Mouse (Mus musculus) kidney, postnatal 0 days (tissue): ENCODE measurements around the gene Tmprss13. TPM values are rescaled to one million over a fixed set of nuclear protein-coding genes. Genes with fewer than 3 reads are reported as not detected.

Source experiments
- ATAC-seq: fragments of 200-750 bp; cut with Nextera tagmentation; replicated peaks from 2 replicates; pipeline ENCODE4 v1.8.0; 2017; ENCODE audit warnings: low read depth, moderate number of reproducible peaks, moderate TSS enrichment, moderate library complexity; ENCODE audit not compliant: low FRiP score
- DNase-seq: peaks from one replicate; pipeline ENCODE4 v3.0.0-alpha.2; 2016; ENCODE audit warnings: low spot score
- H3K27ac ChIP-seq: fragments of 300-500 bp; sonication (generic); 2 replicates; pipeline ENCODE4 v1.5.1; 2014; ENCODE audit warnings: mild to moderate bottlenecking
- H3K27me3 ChIP-seq: fragments of 300-500 bp; sonication (generic); 2 replicates; pipeline ENCODE4 v1.6.1; 2014; ENCODE audit warnings: low read length, mixed read lengths; ENCODE audit not compliant: insufficient read depth
- H3K36me3 ChIP-seq: fragments of 300-500 bp; sonication (generic); 2 replicates; pipeline ENCODE4 v1.6.1; 2014; ENCODE audit warnings: low read length, mixed read lengths; ENCODE audit not compliant: insufficient read depth
- H3K4me1 ChIP-seq: fragments of 300-500 bp; sonication (generic); replicated peaks from 2 replicates; pipeline ENCODE4 v1.6.1; 2014; ENCODE audit warnings: antibody characterized with exemption, low read length, mixed read lengths; ENCODE audit not compliant: insufficient read depth
- H3K4me2 ChIP-seq: fragments of 300-500 bp; sonication (generic); 2 replicates; pipeline ENCODE4 v1.6.1; 2014; ENCODE audit warnings: mild to moderate bottlenecking, low read length, moderate library complexity, mixed read lengths
- H3K4me3 ChIP-seq: fragments of 300-500 bp; sonication (generic); replicated peaks from 2 replicates; pipeline ENCODE4 v1.5.1; 2014; ENCODE audit warnings: low read depth, low read length
- H3K9ac ChIP-seq: fragments of 300-500 bp; sonication (generic); 2 replicates; pipeline ENCODE4 v1.6.1; 2014; ENCODE audit warnings: low read depth, low read length
- H3K9me3 ChIP-seq: fragments of 300-500 bp; sonication (generic); replicated peaks from 2 replicates; pipeline ENCODE4 v1.6.1; 2016; ENCODE audit warnings: low read length, inconsistent platforms, mixed read lengths
- CTCF ChIP-seq: IDR thresholded peaks from 2 replicates; pipeline ENCODE4 v1.5.1; 2016; ENCODE audit warnings: antibody characterized with exemption, low read depth, mild to moderate bottlenecking, moderate library complexity
- WGBS: fragments of 180-500 bp; shearing (Covaris S2); extraction: QIAGEN DNeasy Blood & Tissue Kit; methylation state at CpG from one replicate; pipeline ENCODE4 v1.1.7; 2014; 5-methylcytosine and 5-hydroxymethylcytosine counted together
- polyA plus RNA-seq: library from polyadenylated mRNA; unstranded; fragments of >200 nt; fragmentation: Nextera tagmentation; extraction: Ambion mirVana; gene quantifications from 2 replicates; pipeline ENCODE4 v1.2.1, GENCODE M21; 2015

Tmprss13 gene
- polyA plus RNA-seq, 1 experiment from 2014 or later: 0.76 TPM

DNA sequence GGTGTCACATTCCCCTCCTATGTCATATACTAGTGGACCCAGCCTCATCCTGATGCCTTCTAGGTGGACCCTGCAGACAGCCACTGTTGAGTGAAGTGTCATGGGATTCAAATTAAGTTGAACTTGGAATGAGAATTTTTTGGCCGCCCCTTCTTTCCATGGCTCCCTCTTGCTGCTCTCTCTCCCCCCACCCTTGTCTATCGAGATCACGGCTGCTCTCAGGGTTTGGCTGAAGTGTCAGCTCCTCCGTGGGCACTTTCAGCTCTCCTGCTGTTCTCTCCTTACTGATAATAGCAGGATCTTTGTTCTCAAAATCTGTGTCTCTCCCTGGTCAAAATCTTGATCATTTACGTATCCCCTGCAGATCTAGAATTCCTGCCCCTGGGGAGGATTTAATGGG, 63.9 kb downstream of the Tmprss13 start:
- Histone ChIP-seq H3K4me3 (no peak overlapping the region), H3K4me1 (0 out of 2 replicates have a peak, but pooled peaks cover 10% of the 10 kb centered on the region), H3K27me3 (no peaks in the 10 kb centered on the region), H3K4me2 (no peak overlapping the region), H3K36me3 (no peaks in the 10 kb centered on the region), H3K9ac (no peak overlapping the region), H3K9me3 (no peaks in the 10 kb centered on the region), H3K27ac (no peak overlapping the region)
- 87% methylated on average over 5 of the region's 5 CpGs for WGBS
- DNase-seq (no peak), ATAC-seq (no peak)
- TF ChIP-seq CTCF: no peak

GRCm38 (mm10) chr9:45383883-45384282, 65.0 kb downstream of the Tmprss13 start:
- H3K27me3 ChIP-seq: no peaks in the 10 kb centered on the region
- H3K4me3 ChIP-seq: no peak overlapping the region
- H3K27ac ChIP-seq: no peak overlapping the region
- ATAC-seq: no peak
- H3K4me1 ChIP-seq: 0 out of 2 replicates have a peak, but pooled peaks cover 6% of the 10 kb centered on the region
- H3K4me2 ChIP-seq: no peak overlapping the region
- H3K9ac ChIP-seq: no peak overlapping the region
- no peaks in the 10 kb centered on the region for H3K9me3 ChIP-seq
- no peaks in the 10 kb centered on the region for H3K36me3 ChIP-seq
- 90% methylated on average over 6 of the region's 6 CpGs for WGBS
- no peak for DNase-seq
- TF ChIP-seq CTCF: no peak

GRCm38 (mm10) chr9:45386698-45387097, 67.8 kb downstream of the Tmprss13 start:
- 0 out of 2 replicates have a peak, but pooled peaks have one; percentile 25 for TF ChIP-seq CTCF
- Histone ChIP-seq H3K4me1 (no peaks in the 10 kb centered on the region), H3K9me3 (no peaks in the 10 kb centered on the region), H3K27ac (no peak overlapping the region), H3K9ac (no peak overlapping the region), H3K36me3 (no peaks in the 10 kb centered on the region), H3K4me3 (no peak overlapping the region), H3K4me2 (no peak overlapping the region), H3K27me3 (no peaks in the 10 kb centered on the region)
- WGBS: 78% methylated on average over 5 of the region's 5 CpGs
- no peak for ATAC-seq
- DNase-seq: no peak

DNA sequence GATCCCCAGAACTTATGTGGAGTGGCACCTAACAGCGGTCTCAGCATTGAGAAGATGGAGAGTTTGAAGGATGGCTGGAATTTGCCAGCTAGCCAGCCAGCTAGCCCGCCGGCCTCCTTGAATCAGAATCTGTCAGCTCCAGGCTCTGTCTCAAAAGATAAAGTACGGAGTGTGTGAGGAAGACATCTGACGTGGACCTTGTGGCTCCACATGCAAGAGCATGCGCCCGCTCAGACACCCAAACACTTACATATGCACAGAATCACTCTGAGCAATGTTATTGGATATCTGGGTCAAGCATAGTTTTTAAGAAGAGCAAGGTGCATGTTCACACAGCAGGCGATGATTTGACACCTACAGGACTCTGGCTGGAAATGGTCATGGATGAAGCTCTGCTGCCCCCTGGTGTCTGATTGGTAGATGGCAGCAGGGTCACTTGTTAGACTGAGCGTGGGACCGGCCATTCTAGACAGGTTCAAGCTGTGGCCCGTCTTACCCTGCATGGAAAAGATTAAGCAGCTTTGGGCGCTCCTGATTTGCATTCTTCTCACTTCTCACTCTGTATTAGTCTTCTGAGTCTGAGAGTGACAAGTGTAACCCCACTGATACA, 69.6 kb downstream of the Tmprss13 start:
- Histone ChIP-seq H3K27me3 (no peaks in the 10 kb centered on the region), H3K27ac (no peak overlapping the region), H3K9me3 (no peaks in the 10 kb centered on the region), H3K36me3 (no peaks in the 10 kb centered on the region), H3K9ac (no peak overlapping the region), H3K4me3 (no peak overlapping the region), H3K4me2 (no peak overlapping the region), H3K4me1 (no peaks in the 10 kb centered on the region)
- peak; percentile 91 for DNase-seq
- peak; percentile 77 for ATAC-seq
- peak; percentile 99 for TF ChIP-seq CTCF
- WGBS: 42% methylated on average over 12 of the region's 12 CpGs

- DNase-seq (no peak), ATAC-seq (0 out of 2 replicates have a peak, but pooled peaks have one; percentile 14)
- Histone ChIP-seq H3K36me3 (no peaks in the 10 kb centered on the region), H3K4me3 (no peak overlapping the region), H3K27me3 (no peaks in the 10 kb centered on the region), H3K9ac (no peak overlapping the region), H3K4me2 (no peak overlapping the region), H3K9me3 (no peaks in the 10 kb centered on the region), H3K27ac (no peak overlapping the region), H3K4me1 (no peaks in the 10 kb centered on the region)
- TF ChIP-seq CTCF: no peak
- 87% methylated on average over 8 of the region's 8 CpGs for WGBS
These were observed 70.7 kb downstream of the Tmprss13 start for GRCm38 (mm10) chr9:45389596-45389995.

GRCm38 (mm10) chr9:45391299-45391698, 72.4 kb downstream of the Tmprss13 start:
- ATAC-seq (no peak), DNase-seq (no peak)
- Histone ChIP-seq H3K36me3 (no peaks in the 10 kb centered on the region), H3K4me3 (no peak overlapping the region), H3K4me2 (no peak overlapping the region), H3K27me3 (no peaks in the 10 kb centered on the region), H3K9me3 (no peaks in the 10 kb centered on the region), H3K9ac (no peak overlapping the region), H3K4me1 (no peaks in the 10 kb centered on the region), H3K27ac (no peak overlapping the region)
- no peak for TF ChIP-seq CTCF
- 68% methylated on average over 7 of the region's 7 CpGs for WGBS

DNA sequence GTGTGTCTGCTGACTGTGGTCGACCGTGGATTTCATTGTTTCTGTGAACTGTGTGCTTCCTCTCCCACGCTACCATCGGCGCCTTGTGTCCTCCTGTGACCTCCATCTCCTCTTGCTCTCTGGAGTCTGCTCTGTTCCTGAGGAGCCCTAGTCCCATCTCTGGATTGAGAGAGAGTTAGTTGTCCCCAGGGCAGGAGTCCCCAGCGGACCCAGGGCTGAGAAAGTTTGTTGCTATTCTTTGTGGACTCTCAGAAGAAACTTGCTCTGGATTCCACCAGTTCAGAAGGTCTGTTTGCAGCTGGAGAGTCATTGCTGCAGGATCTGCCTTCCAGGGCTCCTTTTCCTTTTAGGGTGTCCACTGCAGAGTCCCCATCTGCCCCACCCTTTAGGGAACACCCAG, 76.3 kb downstream of the Tmprss13 start:
- H3K4me1 ChIP-seq: no peaks in the 10 kb centered on the region
- DNase-seq (no peak), ATAC-seq (no peak)
- TF ChIP-seq CTCF: no peak
- 81% methylated on average over 6 of the region's 6 CpGs for WGBS
- no peak overlapping the region for H3K4me2 ChIP-seq
- no peaks in the 10 kb centered on the region for H3K36me3 ChIP-seq
- no peak overlapping the region for H3K9ac ChIP-seq
- H3K4me3 ChIP-seq: no peak overlapping the region
- no peaks in the 10 kb centered on the region for H3K27me3 ChIP-seq
- H3K9me3 ChIP-seq: no peaks in the 10 kb centered on the region
- H3K27ac ChIP-seq: no peak overlapping the region
